ENCODE assay signal across 1 mouse cellular context in genomic region chr2:101665058-101665702, GRCm38 (mm10).
TF ChIP-seq lines count a peak whose summit lies in the region.

No protein-coding gene starts in this region.

TF ChIP-seq in MEL, 35 proteins besides CTCF, POLR2A, EP300 and RAD21 (continued from another document):
- TF ChIP-seq GABPA (IDR thresholded peaks at IDR 0.05; ENCODE audit: low read depth, low read length) (no peak), ZKSCAN1 (IDR thresholded peaks at IDR 0.05; ENCODE audit: low read depth, low read length) (no peak), JUND (IDR thresholded peaks at IDR 0.05; ENCODE audit: low read depth, low read length) (no peak), USF2 (IDR thresholded peaks at IDR 0.05; ENCODE audit: borderline replicate concordance in 1 of 2, insufficient read depth in 1 of 2, low read depth in 1 of 2, low read length in 2 of 2) (no peak), MAFK (IDR thresholded peaks at IDR 0.05; ENCODE audit: borderline replicate concordance, low read depth, low read length) (no peak), MAX (IDR thresholded peaks at IDR 0.05; ENCODE audit: low read length) (peak; percentile 38; the same call in 1 of the 2 replicates), MYB (IDR thresholded peaks at IDR 0.05; ENCODE audit: low read depth, low read length) (no peak)
